Mouse (Mus musculus) olfactory bulb, adult 2 months (tissue): ENCODE measurements around the gene Tcf7. TPM values are rescaled to one million over a fixed set of nuclear protein-coding genes. Genes with fewer than 3 reads are reported as not detected.
A peak's percentile ranks its signal among the peaks of the same experiment; 100 is the strongest.

Experiments used
- H3K27ac ChIP-seq: fragments of 200-500 bp; 2 replicates; pipeline ENCODE4 v1.5.1; 2012; ENCODE audit warnings: low read depth, low read length; ENCODE audit not compliant: insufficient read depth
- H3K4me1 ChIP-seq: fragments of 200-500 bp; 2 replicates; pipeline ENCODE4 v1.6.1; 2012; ENCODE audit warnings: low read length; ENCODE audit not compliant: control insufficient read depth, insufficient read depth
- H3K4me3 ChIP-seq: fragments of 200-500 bp; 2 replicates; pipeline ENCODE4 v1.5.1; 2012; ENCODE audit warnings: mild to moderate bottlenecking, low read depth, low read length, moderate library complexity; ENCODE audit not compliant: insufficient read depth
- CTCF ChIP-seq: fragments of 200-500 bp; IDR thresholded peaks from 2 replicates; pipeline ENCODE4 v1.5.1; 2012; ENCODE audit warnings: low read depth, mild to moderate bottlenecking, low read length, moderate library complexity; ENCODE audit not compliant: insufficient read depth
- POLR2A ChIP-seq: fragments of 200-500 bp; IDR thresholded peaks from 2 replicates; pipeline ENCODE4 v1.6.1; 2012; ENCODE audit warnings: mild to moderate bottlenecking, low read depth, low read length, moderate library complexity; ENCODE audit not compliant: insufficient read depth
- WGBS: fragments of 180-500 bp; shearing (Covaris S2); methylation state at CpG from one replicate; pipeline ENCODE4 v1.1.7; 2018; 5-methylcytosine and 5-hydroxymethylcytosine counted together
- polyA plus RNA-seq: library from polyadenylated mRNA; stranded (reverse); fragments of >200 nt; gene quantifications from 2 replicates; pipeline ENCODE4 v1.2.4, GENCODE M21; 2012; ENCODE audit warnings: low replicate concordance; ENCODE audit not compliant: missing spikeins, insufficient read depth, insufficient read length

Tcf7 gene
- polyA plus RNA-seq, 1 experiment = 377 TPM

DNA sequence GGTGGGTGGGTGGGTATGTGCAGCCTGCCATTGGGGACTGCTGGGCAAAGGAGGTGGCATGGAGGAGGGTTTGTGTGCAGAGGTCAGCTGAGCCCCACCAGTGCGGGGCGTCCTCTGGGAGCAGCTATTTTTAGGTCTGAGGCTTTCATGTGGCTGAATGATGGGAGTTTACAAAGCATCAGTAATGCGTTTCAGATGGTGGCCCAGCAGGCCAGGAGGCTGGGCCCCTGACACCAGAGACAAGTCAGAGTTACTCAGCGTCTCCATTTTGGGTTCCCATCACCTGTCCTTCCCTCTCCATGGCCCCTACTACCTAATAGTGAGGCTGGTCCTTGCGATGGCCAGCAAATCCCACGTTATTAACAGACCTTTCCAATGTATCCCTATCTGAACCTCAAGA lies 10.2 kb downstream of the Tcf7 start:
- H3K27ac ChIP-seq = peak overlapping the region; percentile 88
- TF ChIP-seq CTCF (no peak), POLR2A (no peak)
- H3K4me3 ChIP-seq = no peak overlapping the region
- peaks cover 79% of the 10 kb centered on the region for H3K4me1 ChIP-seq
- WGBS = 49% methylated on average over 6 of the region's 6 CpGs

DNA sequence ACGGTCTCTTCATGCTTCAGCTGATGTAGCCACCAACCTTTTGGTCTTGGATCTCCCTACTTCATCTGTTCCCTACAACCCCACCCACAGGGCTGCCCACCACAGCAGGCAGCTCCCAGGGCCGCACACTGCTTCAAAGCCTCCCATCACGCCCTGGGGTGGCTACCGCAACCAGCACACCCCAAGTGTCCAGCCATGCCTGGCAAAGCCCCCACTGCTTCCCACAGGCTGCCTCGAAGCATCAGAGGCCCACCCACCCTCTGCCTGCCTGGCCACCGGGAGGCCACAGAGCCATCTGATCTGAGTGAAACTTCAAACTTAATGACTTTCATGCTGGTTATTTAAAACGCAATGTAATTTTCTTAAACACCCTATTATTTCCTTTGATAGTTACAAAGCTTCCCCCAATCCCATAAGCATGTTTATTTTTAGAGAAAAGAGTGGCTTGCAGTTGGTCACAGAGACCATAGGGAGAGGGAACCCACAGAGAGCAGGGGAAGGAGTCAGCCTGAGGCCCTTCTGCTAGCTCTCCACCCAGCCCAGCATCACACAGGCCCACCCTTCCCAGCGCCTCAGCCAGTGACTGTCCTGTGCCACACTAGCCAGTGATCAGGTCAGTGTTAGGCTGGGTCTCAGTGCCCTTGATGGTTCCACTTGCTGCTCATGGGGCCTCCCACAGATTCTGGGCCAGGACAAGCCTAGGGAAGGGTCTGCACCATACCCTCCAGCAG lies 10.9 kb downstream of the Tcf7 start:
- 29% methylated on average over 8 of the region's 8 CpGs for WGBS
- Histone ChIP-seq H3K4me3 (no peak overlapping the region), H3K4me1 (peaks cover 79% of the 10 kb centered on the region), H3K27ac (peak overlapping the region; percentile 93)
- TF ChIP-seq CTCF (no peak), POLR2A (no peak)

DNA sequence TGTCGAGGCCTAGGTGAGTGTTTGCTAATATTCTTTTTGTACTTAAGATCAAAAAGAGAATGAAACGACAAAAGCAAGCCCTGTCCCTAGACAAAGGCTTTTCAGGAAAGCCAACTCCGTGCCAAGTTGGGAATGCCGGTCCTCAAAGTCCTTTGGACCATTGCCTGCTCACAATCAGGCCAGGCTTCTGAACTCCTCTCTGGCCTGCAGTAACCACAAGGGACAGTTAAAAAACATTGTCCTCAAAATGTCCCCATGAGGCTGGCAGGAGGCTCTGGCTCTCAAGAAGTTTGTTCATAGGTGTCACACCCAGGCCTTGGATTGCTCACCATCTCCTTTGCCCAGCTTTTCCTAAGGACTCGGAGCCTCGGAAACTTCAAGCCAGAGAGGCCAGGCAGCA lies 13.0 kb downstream of the Tcf7 start:
- WGBS = 73% methylated on average over 6 of the region's 6 CpGs
- Histone ChIP-seq H3K4me1 (peaks cover 78% of the 10 kb centered on the region), H3K27ac (no peak overlapping the region), H3K4me3 (no peak overlapping the region)
- no peak for TF ChIP-seq CTCF
- TF ChIP-seq POLR2A = no peak

DNA sequence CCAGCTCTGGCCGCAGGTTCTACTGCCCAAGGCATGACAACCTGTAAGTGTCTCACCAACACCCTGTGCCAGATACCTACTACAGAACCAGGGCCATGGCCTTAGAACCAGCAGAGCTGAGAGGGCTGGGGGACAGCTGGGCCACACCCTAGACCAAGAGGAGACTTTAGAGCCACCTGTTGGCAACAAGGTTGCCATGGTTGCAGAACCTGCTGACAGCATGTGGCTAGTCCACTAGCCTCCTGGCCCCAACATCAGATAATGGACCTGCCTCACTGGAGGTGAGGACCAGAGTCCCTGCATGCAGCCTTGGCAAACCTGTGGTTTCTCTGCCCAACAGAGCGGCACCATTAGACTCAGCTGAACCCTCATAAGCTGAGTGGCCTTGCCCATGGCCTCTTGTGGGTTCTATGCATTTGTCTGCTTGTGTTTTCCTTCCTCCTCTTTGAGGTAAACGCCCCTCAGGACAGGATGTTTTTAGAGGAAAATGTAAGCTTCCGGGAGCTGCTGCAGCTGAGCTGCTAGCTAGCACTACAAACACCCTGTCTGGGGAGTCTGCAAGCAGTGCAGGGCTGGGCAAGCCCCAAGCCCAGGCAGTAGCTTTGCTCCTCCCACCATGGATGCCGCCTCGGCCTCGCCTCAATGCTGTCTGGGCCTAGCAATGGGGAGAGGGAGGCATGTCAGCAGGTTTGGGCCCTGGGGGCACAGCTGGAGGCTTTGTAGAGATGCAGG lies 14.5 kb downstream of the Tcf7 start:
- 58% methylated on average over 7 of the region's 7 CpGs for WGBS
- Histone ChIP-seq H3K27ac (peak overlapping the region; percentile 39; the same call in 1 of the 2 replicates), H3K4me3 (no peak overlapping the region), H3K4me1 (peaks cover 72% of the 10 kb centered on the region)
- TF ChIP-seq POLR2A (no peak), CTCF (no peak)

DNA sequence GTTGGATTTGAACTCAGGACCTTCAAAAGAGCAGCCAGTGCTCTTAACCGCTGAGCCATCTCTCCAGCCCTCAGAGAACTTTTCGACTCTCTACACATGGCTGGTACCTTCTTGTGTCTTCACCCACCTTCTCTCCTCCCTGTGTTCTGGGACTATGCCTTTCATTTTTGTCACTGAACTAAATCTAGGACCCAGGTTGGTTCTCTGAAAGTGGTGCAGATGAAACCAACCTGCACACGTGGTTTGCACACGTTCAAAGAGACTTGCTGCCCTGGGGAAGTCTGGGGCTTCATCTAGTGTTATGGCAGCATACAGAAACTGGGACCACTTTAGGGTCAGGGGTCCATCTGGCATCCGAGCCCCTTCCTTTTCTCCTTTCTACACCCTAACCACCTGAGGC lies 15.5 kb downstream of the Tcf7 start:
- Histone ChIP-seq H3K27ac (no peak overlapping the region), H3K4me1 (peaks cover 64% of the 10 kb centered on the region), H3K4me3 (no peak overlapping the region)
- 88% methylated on average over 5 of the region's 5 CpGs for WGBS
- TF ChIP-seq CTCF (no peak), POLR2A (no peak)

DNA sequence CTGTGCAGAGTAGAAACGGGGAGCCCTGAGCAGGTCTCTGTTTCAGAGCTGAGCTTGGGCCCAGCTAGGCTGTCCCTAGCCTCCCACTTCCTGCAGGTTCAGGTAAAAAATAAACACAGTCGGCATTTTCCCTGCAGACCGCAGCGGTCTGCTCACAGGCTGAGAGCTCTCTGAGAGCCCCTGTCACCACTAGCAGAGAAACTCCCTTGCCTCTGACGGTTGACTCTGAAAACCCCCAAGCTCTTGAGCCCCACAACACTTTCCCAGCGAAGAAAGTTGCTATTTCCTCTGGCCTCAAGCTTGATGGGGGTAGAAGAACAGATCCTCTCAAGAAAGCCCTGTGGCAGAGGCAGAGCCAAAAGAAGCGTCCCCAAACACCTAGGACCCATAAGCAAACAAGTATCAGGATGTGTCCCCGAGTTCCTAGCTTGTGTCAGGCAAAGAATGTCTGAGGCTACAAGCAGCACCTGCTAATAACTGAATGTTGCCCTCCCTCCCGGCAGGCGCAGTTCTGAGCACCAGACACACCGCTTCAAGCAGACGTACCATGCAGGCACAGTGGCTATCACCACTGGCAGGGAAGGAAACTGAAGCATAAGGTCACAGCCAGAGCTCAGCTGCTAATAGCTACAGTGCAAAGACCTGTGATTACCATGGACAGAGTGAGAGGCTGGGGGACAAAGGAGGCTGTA lies 17.1 kb downstream of the Tcf7 start:
- Histone ChIP-seq H3K4me1 (peaks cover 71% of the 10 kb centered on the region), H3K4me3 (no peak overlapping the region), H3K27ac (no peak overlapping the region)
- no peak for TF ChIP-seq CTCF
- TF ChIP-seq POLR2A = no peak
- WGBS = 56% methylated on average over 12 of the region's 12 CpGs

DNA sequence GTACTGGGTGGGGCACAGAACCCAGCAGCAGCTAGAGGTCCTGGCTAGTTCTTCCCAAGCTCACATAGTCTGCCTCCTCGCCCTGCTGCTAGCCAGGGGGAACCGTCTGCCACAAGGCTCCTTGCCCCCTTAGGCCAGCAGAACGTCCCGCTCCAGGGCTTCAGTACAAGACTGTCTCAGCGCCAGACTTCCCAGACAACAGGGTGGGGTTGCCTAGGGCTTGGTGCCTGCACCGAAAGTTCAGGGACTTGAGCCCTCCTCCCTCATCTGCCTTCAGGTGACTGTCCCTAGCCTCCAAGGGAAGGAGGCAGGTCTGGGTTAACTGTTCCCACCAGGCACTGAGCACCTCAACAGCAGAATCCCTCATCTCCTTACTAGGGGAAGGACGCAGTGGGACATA lies 17.9 kb downstream of the Tcf7 start:
- Histone ChIP-seq H3K4me3 (no peak overlapping the region), H3K27ac (no peak overlapping the region), H3K4me1 (peaks cover 71% of the 10 kb centered on the region)
- TF ChIP-seq CTCF = no peak
- TF ChIP-seq POLR2A = no peak
- 70% methylated on average over 7 of the region's 7 CpGs for WGBS

DNA sequence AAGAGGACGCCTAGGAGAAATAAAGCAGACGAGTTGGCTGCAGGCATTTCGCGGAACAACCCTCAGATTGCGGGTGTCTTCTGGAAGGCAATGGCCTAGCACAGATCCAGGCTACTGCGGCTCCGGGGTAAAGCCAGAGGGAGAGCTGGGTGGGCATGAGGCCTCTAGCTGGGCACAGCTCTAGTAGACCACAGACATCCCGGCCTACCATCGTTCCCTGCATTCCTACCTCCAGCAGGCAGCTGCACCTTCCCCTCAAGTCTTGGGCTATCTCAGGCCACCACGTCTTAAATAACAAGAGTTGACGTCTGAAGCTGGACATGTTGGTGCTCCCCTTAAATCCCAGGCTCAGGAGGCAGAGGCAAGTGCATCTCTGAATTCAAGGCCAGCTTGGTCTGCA lies 20.5 kb downstream of the Tcf7 start:
- TF ChIP-seq CTCF (no peak), POLR2A (no peak)
- H3K27ac ChIP-seq = no peak overlapping the region
- H3K4me1 ChIP-seq = peaks cover 52% of the 10 kb centered on the region
- H3K4me3 ChIP-seq = no peak overlapping the region
- 89% methylated on average over 11 of the region's 11 CpGs for WGBS

DNA sequence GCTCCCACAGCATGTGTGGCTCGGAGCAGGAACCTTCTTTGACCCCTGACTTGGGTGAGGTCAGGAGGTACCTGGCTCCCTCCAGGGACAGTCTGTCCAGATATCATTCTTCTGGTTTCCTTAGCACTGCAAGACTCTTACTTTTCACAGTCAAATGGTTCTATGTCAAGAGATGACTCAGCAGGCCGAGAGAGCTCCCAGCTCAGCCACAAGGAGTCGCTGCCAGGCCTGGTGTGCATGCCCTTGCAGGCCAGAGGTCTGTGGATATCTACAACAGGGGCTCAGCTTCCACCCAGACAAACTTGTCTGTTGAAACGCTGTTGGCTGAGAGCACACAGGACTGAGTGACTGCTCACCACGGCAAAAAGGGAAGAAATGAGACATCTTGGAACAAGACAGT lies 20.9 kb downstream of the Tcf7 start:
- peak; percentile 61; the same call in 1 of the 2 replicates for TF ChIP-seq CTCF
- TF ChIP-seq POLR2A = no peak
- WGBS = 45% methylated on average over 5 of the region's 5 CpGs
- Histone ChIP-seq H3K4me1 (peaks cover 52% of the 10 kb centered on the region), H3K4me3 (no peak overlapping the region), H3K27ac (no peak overlapping the region)

DNA sequence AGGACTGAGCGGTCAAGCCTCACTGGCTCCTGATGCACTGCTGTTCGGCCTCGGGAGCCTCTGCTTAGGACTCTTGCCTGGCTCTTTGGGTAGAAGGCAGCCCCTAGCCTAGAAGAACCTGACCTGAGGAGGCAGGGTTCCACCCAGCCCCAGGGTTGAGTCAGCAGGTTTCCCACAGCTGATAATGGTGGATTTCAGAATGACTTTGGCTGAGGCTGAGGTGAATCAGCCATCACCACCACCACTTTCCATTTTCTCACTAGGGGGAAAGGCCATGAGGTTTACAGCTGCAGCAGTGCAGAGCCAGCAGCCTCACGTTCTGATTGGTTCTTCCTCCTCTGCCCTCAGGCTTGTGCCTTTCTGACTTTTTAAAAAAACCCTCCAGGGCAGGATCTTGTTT lies 21.9 kb downstream of the Tcf7 start:
- H3K4me1 ChIP-seq = peaks cover 43% of the 10 kb centered on the region
- H3K4me3 ChIP-seq = no peak overlapping the region
- H3K27ac ChIP-seq = peak overlapping the region; percentile 37; the same call in 1 of the 2 replicates
- WGBS = 57% methylated on average over 4 of the region's 4 CpGs
- TF ChIP-seq POLR2A (no peak), CTCF (no peak)
